Mouse (Mus musculus) liver, embryonic 12.5 days (tissue): Measurements from ENCODE around the gene Mmp7. TPM values are rescaled to one million over a fixed set of nuclear protein-coding genes. Genes with fewer than 3 reads are reported as not detected.

Source experiments
- polyA plus RNA-seq: library from polyadenylated mRNA; unstranded; fragments of >200 nt; fragmentation: Nextera tagmentation; extraction: Ambion mirVana; gene quantifications from 2 replicates; pipeline ENCODE4 v1.2.1, GENCODE M21; 2016

The Mmp7 gene
- polyA plus RNA-seq, 1 experiment from 2014 or later, result not detected

Other genes starting within 250 kb of the Mmp7 start
- gene Mmp3, start 246.3 kb upstream of the Mmp7 start, polyA plus RNA-seq, result not detected in 2 replicates
- gene Mmp10, start 189.7 kb upstream of the Mmp7 start, polyA plus RNA-seq, result not detected in 2 replicates
- 1.1 and 1.2 TPM in 2 replicates for gene Mmp8, start 133.6 kb upstream of the Mmp7 start, polyA plus RNA-seq
- 0.06 TPM in 1 of 2 replicates, not detected in the other for gene Mmp27, start 120.7 kb upstream of the Mmp7 start, polyA plus RNA-seq
- gene Mmp20, start 63.9 kb upstream of the Mmp7 start, polyA plus RNA-seq, result not detected in 2 replicates
- 59.4 and 60.3 TPM in 2 replicates for gene Tmem123, start 72.0 kb downstream of the Mmp7 start, polyA plus RNA-seq
- 15.0 and 15.6 TPM in 2 replicates for gene Birc2, start 145.0 kb downstream of the Mmp7 start, polyA plus RNA-seq
- gene Birc3, start 181.1 kb downstream of the Mmp7 start, polyA plus RNA-seq, result 6.7 and 6.9 TPM in 2 replicates